Mouse (Mus musculus) neutrophil, adult 83 days (primary cell): ENCODE data around the gene H2afb3. TPM values are rescaled to one million over a fixed set of nuclear protein-coding genes. Genes with fewer than 3 reads are reported as not detected.

Experiments
- total RNA-seq, 2 experiments: library from RNA; stranded (reverse); gene quantifications; one replicate each; pipeline ENCODE4 v1.2.4; 2023

Gene H2afb3
- total RNA-seq: not detected

GRCm38 (mm10) chrX:120312995-120313394 is at the start of gene H2afb3:
H2afb3 (minus strand) TSS chrX:120313095.

DNA sequence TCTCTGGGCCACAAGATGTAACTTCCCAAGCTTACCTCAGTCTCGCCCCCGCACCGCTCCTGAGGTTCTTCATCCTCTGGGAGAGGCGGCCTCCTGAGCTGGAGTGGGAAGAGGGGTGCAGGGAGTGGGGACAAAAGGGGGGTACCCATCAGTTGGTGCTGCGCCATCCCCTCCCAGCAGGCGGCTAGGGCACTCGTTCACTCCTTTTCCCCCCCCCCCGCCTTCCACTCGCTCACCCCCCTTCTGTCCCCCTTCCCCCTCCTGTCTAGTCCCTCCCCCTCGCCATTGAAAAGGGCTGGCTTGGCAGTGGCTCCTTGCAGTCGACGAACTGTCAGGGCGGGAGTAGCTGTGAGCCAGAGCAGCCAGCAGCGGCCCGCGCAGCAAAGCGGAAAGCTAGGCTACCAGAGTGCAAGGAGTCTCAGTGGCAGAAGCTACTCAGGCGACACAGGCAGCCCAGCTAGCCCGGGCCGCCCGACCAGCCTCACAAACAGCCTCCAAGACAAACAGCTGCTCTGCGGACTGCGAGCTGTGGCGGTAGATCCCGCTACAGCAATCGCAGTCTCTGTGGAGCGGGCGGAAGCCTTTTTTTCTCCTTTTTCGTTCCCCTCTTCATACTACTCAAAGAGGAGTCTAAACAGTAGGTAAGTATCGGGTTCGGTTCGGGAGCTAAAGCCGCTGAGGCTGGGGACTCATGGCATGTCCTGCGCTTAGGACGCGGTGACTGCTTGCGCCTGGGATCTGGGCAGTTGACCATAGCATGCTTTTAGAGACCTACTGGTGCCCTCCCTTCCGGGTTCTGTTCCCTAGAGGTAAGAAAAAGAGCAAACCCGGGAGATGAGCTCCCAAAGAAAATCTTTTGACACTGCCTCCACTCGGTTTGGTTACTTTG is 22.6 kb downstream of the H2afb3 start, which contains the start of gene Pcdh11x:
TSS of gene Pcdh11x (plus strand) at position 249 of the 889 bp plus-strand sequence.

Other genes with a start within 250 kb of the H2afb3 start
- gene Pcdh11x, start 22.8 kb downstream of the H2afb3 start, total RNA-seq: not detected